Mouse (Mus musculus) skeletal muscle tissue, adult 2 months (tissue): ENCODE measurements at regions not wholly inside any gene's neighbourhood (a gene's known extent, or its start where the extent isn't known, plus 50 kb on each side); places are given as distances from the start of the nearest gene placed in this dataset.

Source experiments
- DNase-seq: peaks from one replicate; pipeline ENCODE4 v3.0.0-alpha.2; 2012; ENCODE audit warnings: low read depth, low spot score

GRCm38 (mm10) chr6:140927616-140928015 lies 198.5 kb downstream of the Gm11077 start:
- DNase-seq = no peak

GRCm38 (mm10) chr6:140934286-140934685 lies 205.2 kb downstream of the Gm11077 start:
- no peak for DNase-seq

- DNase-seq = no peak
These were observed 208.9 kb downstream of the Gm11077 start for GRCm38 (mm10) chr6:140938025-140938424.

- no peak for DNase-seq
These were observed 217.6 kb downstream of the Gm11077 start for GRCm38 (mm10) chr6:140946720-140947119.

- DNase-seq = no peak
These were observed 221.4 kb downstream of the Gm11077 start for GRCm38 (mm10) chr6:140950483-140950882.

GRCm38 (mm10) chr6:140953256-140953655 lies 224.2 kb downstream of the Gm11077 start:
- DNase-seq = no peak

GRCm38 (mm10) chr6:140953721-140954120 lies 224.6 kb downstream of the Gm11077 start:
- no peak for DNase-seq

GRCm38 (mm10) chr6:140955751-140956521 lies 226.9 kb downstream of the Gm11077 start:
- no peak for DNase-seq

GRCm38 (mm10) chr6:140956522-140956863 lies 227.4 kb downstream of the Gm11077 start:
- DNase-seq = no peak

- no peak for DNase-seq
These were observed 232.9 kb downstream of the Gm11077 start for GRCm38 (mm10) chr6:140961987-140962386.

- no peak for DNase-seq
These were observed 233.5 kb downstream of the Gm11077 start for GRCm38 (mm10) chr6:140962563-140962962.

- no peak for DNase-seq
These were observed 244.6 kb downstream of the Gm11077 start for GRCm38 (mm10) chr6:140973732-140974131.

GRCm38 (mm10) chr6:140976989-140977388 lies 247.9 kb downstream of the Gm11077 start:
- DNase-seq = no peak

GRCm38 (mm10) chr6:140983610-140984009 lies 254.5 kb downstream of the Gm11077 start:
- DNase-seq = no peak

GRCm38 (mm10) chr6:140984249-140984648 lies 255.2 kb downstream of the Gm11077 start:
- DNase-seq = no peak

GRCm38 (mm10) chr6:140993643-140994580 lies 255.2 kb upstream of the Pde3a start:
- peak; percentile 4 for DNase-seq

- DNase-seq = no peak
These were observed 253.5 kb upstream of the Pde3a start for GRCm38 (mm10) chr6:140995340-140996135.

GRCm38 (mm10) chr6:140998069-140998468 lies 251.0 kb upstream of the Pde3a start:
- DNase-seq = no peak

- DNase-seq = peak; percentile 1
These were observed 248.5 kb upstream of the Pde3a start for GRCm38 (mm10) chr6:141000552-141000951.

- DNase-seq = no peak
These were observed 247.8 kb upstream of the Pde3a start for GRCm38 (mm10) chr6:141001306-141001705.

GRCm38 (mm10) chr6:141015055-141015681 lies 233.9 kb upstream of the Pde3a start:
- DNase-seq = no peak
